Mouse (Mus musculus): Measurements from ENCODE around the gene Lcorl. TPM values are rescaled to one million over a fixed set of nuclear protein-coding genes. Genes with fewer than 3 reads are reported as not detected.

The Lcorl gene
- total and polyA plus RNA-seq, 3 experiments: 4.2 to 5.8 (median 5.6) TPM

GRCm38 (mm10) chr5:45651026-45651703 is 206.2 kb downstream of the Lcorl start:
- Histone ChIP-seq H3K4me3 (replicated peaks in 1 of 3; ENCODE audit: low read depth in 2 of 3, low read length in 2 of 3, poor library complexity in 1 of 3) (no peak overlapping the region), H3K27me3 (replicated peaks) (no peaks in the 10 kb centered on the region), H3K27ac (ENCODE audit: insufficient read depth, low read depth) (no peak overlapping the region), H3K9ac (ENCODE audit: insufficient read depth, low read depth) (no peak overlapping the region), H3K9me3 (replicated peaks; ENCODE audit: low read length) (no peaks in the 10 kb centered on the region), H3K4me2 (ENCODE audit: insufficient read depth, low read depth, poor library complexity, severe bottlenecking) (no peak overlapping the region), H3K36me3 (replicated peaks in 1 of 2; ENCODE audit: control insufficient read depth in 1 of 2, insufficient read depth in 1 of 2, low read length in 1 of 2) (no peaks in the 10 kb centered on the region), H3K79me2 (replicated peaks; ENCODE audit: control insufficient read depth, extremely low read depth, insufficient read depth, poor library complexity, severe bottlenecking) (no peaks in the 10 kb centered on the region), H3K4me1 (ENCODE audit: control insufficient read depth in 1 of 2, insufficient read depth in 2 of 2) (no peaks in the 10 kb centered on the region)
- in situ Hi-C loops (cut with MboI; ENCODE audit: low pct_ligation_motif_present, low pct_unique_long_range_greater_than_20kb, low sequenced_read_pairs) (no loop called here), dilution Hi-C loops (cut with MboI; ENCODE audit: extremely low pct_ligation_motif_present, extremely low pct_unique_long_range_greater_than_20kb, low sequenced_read_pairs) (no loop called here)
- DNase-seq (ENCODE audit: extremely low read depth): no peak
- no peak for TF ChIP-seq NRF1 (IDR thresholded peaks at IDR 0.05; ENCODE audit: low read depth, low read length)

Other genes with a start within 250 kb of the Lcorl start
- 0.04 TPM in 1 of 2 replicates, not detected in the other for gene Fam184b, start 218.0 kb downstream of the Lcorl start, total RNA-seq (2012; rRNA removed)
- not detected in 2 replicates for gene Fam184b, start 218.0 kb downstream of the Lcorl start, total RNA-seq (2014; rRNA removed)
- 0.10 TPM in 1 of 2 replicates, not detected in the other for gene Fam184b, start 218.0 kb downstream of the Lcorl start, polyA plus RNA-seq (2012; ENCODE audit: insufficient read length, low read depth)
- gene Ncapg, start 187.7 kb downstream of the Lcorl start, total RNA-seq (2012; rRNA removed): 58.9 and 63.9 TPM in 2 replicates
- gene Ncapg, start 187.7 kb downstream of the Lcorl start, total RNA-seq (2014; rRNA removed): 95.5 and 113 TPM in 2 replicates
- gene Ncapg, start 187.7 kb downstream of the Lcorl start, polyA plus RNA-seq (2012; ENCODE audit: insufficient read length, low read depth): 66.7 and 69.6 TPM in 2 replicates